Mouse (Mus musculus) midbrain, embryonic 14.5 days (tissue): ENCODE measurements around the gene Gm11011. TPM values are rescaled to one million over a fixed set of nuclear protein-coding genes. Genes with fewer than 3 reads are reported as not detected.
A peak's percentile ranks its signal among the peaks of the same experiment; 100 is the strongest.

Experiments used
- ATAC-seq: fragments of 200-750 bp; cut with Nextera tagmentation; 2 replicates; pipeline ENCODE4 v1.8.0; 2017; ENCODE audit warnings: moderate number of reproducible peaks, moderate library complexity; ENCODE audit not compliant: low FRiP score, low TSS enrichment
- DNase-seq: peaks from one replicate; pipeline ENCODE4 v3.0.0-alpha.2; 2015
- H3K27ac ChIP-seq: fragments of 300-500 bp; sonication (generic); replicated peaks from 2 replicates; pipeline ENCODE4 v1.5.1; 2014; ENCODE audit warnings: mild to moderate bottlenecking, low read depth, low read length, moderate library complexity
- H3K27me3 ChIP-seq: fragments of 300-500 bp; sonication (generic); 2 replicates; pipeline ENCODE4 v1.6.1; 2014; ENCODE audit warnings: low read length, control low read depth, mixed read lengths; ENCODE audit not compliant: control insufficient read depth, insufficient read depth
- H3K36me3 ChIP-seq: fragments of 300-500 bp; sonication (generic); 2 replicates; pipeline ENCODE4 v1.6.1; 2014; ENCODE audit warnings: low read length, control low read depth; ENCODE audit not compliant: control insufficient read depth, insufficient read depth
- H3K4me1 ChIP-seq: fragments of 300-500 bp; sonication (generic); 2 replicates; pipeline ENCODE4 v1.6.1; 2014; ENCODE audit warnings: mild to moderate bottlenecking, antibody characterized with exemption, low read length, control low read depth; ENCODE audit not compliant: control insufficient read depth, insufficient read depth
- H3K4me2 ChIP-seq: fragments of 300-500 bp; sonication (generic); 2 replicates; pipeline ENCODE4 v1.6.1; 2014; ENCODE audit warnings: mild to moderate bottlenecking, low read length, moderate library complexity
- H3K4me3 ChIP-seq: fragments of 300-500 bp; sonication (generic); replicated peaks from 2 replicates; pipeline ENCODE4 v1.5.1; 2014; ENCODE audit warnings: low read depth, low read length
- H3K9ac ChIP-seq: fragments of 300-500 bp; sonication (generic); replicated peaks from 2 replicates; pipeline ENCODE4 v1.6.1; 2014; ENCODE audit warnings: mild to moderate bottlenecking, low read length, moderate library complexity
- H3K9me3 ChIP-seq: fragments of 300-500 bp; sonication (generic); 2 replicates; pipeline ENCODE4 v1.6.1; 2016; ENCODE audit warnings: low read length, control low read depth, mixed read lengths; ENCODE audit not compliant: control insufficient read depth
- WGBS: fragments of 180-500 bp; shearing (Covaris S2); extraction: QIAGEN DNeasy Blood & Tissue Kit; methylation state at CpG from one replicate; pipeline ENCODE4 v1.1.7; 2014; 5-methylcytosine and 5-hydroxymethylcytosine counted together
- polyA plus RNA-seq: library from polyadenylated mRNA; unstranded; fragments of >200 nt; fragmentation: Nextera tagmentation; extraction: Ambion mirVana; gene quantifications from 2 replicates; pipeline ENCODE4 v1.2.1, GENCODE M21; 2014

Gene Gm11011
- polyA plus RNA-seq, 1 experiment from 2014 or later, result not detected

DNA sequence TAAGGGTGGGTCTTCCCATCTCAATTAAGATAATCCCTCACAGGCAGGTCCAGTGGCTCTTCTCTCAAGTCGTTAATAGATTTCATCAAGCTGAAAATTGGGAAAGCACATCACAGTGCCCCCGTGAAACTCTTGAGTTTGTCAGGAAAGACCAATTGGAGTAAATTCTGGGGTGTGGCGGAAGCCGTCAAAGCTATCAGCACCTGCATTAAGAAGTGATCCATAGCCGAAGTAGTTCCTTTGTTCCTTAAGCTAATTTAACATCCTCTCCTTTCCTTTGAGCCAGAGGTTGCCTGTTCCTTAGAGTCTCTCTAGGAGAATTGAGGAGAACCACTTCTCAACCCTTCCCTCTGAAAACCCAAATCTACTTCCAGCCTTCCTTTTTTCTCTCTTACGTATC lies 28.5 kb upstream of the Gm11011 start:
- Histone ChIP-seq H3K4me1 (peaks cover 6% of the 10 kb centered on the region; the same call in 1 of the 2 replicates), H3K27ac (no peak overlapping the region), H3K9ac (no peak overlapping the region), H3K36me3 (no peaks in the 10 kb centered on the region), H3K4me2 (no peak overlapping the region), H3K9me3 (no peaks in the 10 kb centered on the region), H3K4me3 (no peak overlapping the region), H3K27me3 (no peaks in the 10 kb centered on the region)
- DNase-seq, result no peak
- 77% methylated on average over 6 of the region's 6 CpGs for WGBS
- ATAC-seq, result no peak

DNA sequence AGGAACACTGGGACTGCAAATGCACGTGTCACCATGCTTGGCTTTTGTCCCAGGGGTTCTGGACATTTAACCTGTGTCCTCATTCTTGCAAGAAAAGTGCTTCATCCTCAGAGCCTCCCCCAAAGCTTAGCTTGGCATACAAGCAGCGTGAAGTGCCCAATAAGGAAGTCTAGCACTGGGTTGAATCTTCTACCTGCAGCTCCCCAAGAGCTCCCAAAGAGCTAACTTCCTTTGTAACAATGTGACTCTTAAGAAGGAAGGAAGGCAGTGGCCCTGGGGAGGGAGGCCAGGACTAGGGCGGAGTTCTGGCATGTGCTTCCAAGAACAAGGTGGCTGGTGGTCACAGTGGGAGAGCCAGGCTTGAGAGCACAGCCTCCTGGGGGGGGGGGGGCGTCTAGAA lies 27.1 kb upstream of the Gm11011 start:
- H3K4me2 ChIP-seq, result no peak overlapping the region
- no peaks in the 10 kb centered on the region for H3K36me3 ChIP-seq
- H3K27ac ChIP-seq, result no peak overlapping the region
- 55% methylated on average over 4 of the region's 4 CpGs for WGBS
- H3K27me3 ChIP-seq, result no peaks in the 10 kb centered on the region
- no peak for ATAC-seq
- no peak overlapping the region for H3K4me3 ChIP-seq
- H3K9ac ChIP-seq, result no peak overlapping the region
- no peaks in the 10 kb centered on the region for H3K9me3 ChIP-seq
- peaks cover 10% of the 10 kb centered on the region; the same call in 1 of the 2 replicates for H3K4me1 ChIP-seq
- DNase-seq, result no peak

DNA sequence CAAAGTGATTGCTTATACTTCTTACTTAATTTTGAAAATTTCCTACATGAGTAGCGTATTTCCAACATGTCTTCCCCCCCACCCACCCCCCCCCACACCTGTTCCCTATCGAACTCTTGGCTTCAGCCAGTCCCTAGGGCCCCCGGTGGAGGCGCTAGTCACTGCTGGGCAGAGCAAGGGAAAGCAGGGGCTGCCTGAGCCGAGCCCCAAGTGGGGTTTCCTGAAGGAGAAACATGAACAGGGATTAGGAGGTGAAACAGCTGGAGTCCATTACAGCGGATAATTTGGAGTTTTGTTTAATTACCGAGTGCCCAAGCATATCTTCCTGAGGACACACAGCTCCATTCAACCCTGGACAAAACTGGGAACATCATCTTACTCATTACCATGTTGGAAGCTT lies 24.0 kb upstream of the Gm11011 start:
- Histone ChIP-seq H3K9ac (no peak overlapping the region), H3K27me3 (no peaks in the 10 kb centered on the region), H3K4me3 (no peak overlapping the region), H3K9me3 (no peaks in the 10 kb centered on the region), H3K4me2 (0 out of 2 replicates have a peak overlapping the region, but pooled peaks have one; percentile 1), H3K27ac (no peak overlapping the region), H3K36me3 (no peaks in the 10 kb centered on the region), H3K4me1 (peaks cover 12% of the 10 kb centered on the region)
- 23% methylated on average over 7 of the region's 7 CpGs for WGBS
- DNase-seq (peak; percentile 40), ATAC-seq (no peak)

DNA sequence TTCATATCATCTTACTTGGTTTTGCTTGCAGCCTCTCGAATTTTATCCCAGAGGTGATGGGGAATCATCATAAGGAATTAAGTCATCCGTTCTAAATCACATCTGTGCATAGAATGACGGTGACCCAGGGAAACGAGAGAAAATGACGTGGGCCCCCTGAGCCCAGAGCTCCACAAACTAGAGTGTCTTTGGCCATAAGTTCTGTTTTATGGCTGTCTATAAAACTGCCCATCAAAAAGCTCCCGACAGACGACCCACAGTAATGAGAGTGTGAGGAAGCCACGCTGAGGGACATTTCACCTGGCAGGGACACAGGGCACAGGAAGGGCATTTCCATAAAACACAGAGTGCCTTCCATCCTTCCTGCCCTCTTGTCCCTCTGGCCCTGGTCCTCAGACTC lies 23.3 kb upstream of the Gm11011 start:
- Histone ChIP-seq H3K9ac (no peak overlapping the region), H3K4me1 (peaks cover 12% of the 10 kb centered on the region), H3K27me3 (no peaks in the 10 kb centered on the region), H3K36me3 (no peaks in the 10 kb centered on the region), H3K27ac (no peak overlapping the region), H3K9me3 (no peaks in the 10 kb centered on the region), H3K4me2 (no peak overlapping the region), H3K4me3 (no peak overlapping the region)
- ATAC-seq (no peak), DNase-seq (no peak)
- 78% methylated on average over 8 of the region's 8 CpGs for WGBS

DNA sequence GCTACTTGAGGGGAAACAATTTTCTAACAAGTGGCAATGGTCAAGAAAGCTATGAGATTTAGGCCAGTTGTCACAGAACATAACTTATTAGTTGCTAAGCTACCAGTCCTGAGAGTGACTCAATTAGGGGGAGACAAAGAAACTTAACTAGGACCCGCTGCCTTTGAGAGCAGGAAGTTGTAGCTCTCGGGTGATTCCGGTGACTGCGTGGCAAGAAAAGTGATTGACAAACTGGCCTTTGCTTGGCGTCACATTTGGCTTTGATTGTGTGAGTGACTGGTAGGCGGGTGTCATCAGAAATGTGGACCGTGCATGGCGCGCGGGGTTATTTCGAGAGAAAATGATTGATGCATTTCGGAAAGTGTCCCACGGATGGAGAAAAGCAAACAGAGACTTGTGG lies 22.4 kb upstream of the Gm11011 start:
- Histone ChIP-seq H3K36me3 (no peaks in the 10 kb centered on the region), H3K9ac (no peak overlapping the region), H3K4me3 (no peak overlapping the region), H3K27me3 (no peaks in the 10 kb centered on the region), H3K4me1 (peaks cover 12% of the 10 kb centered on the region), H3K27ac (no peak overlapping the region), H3K4me2 (no peak overlapping the region), H3K9me3 (no peaks in the 10 kb centered on the region)
- 67% methylated on average over 13 of the region's 13 CpGs for WGBS
- no peak for ATAC-seq
- no peak for DNase-seq

DNA sequence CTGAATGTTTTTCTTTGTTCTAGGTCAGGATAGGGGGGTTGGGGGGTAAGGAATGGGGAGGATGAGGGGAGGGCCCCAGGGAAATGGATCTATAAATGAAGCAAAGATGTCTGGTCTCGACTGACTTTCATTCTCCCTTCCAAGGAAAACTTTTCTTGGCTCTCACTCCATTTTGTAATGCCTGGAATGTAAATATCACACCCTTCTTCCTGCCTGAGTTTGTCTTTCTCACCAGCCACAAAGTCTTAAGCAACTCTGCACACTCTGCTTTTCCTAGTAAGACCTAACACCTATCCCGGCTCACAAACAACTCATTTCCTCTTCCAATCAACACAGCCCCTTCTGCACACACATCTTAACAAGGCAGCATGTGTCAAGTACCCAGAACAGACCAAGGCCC lies 20.2 kb upstream of the Gm11011 start:
- H3K4me3 ChIP-seq, result no peak overlapping the region
- no peak for ATAC-seq
- WGBS, result 83% methylated on average over 2 of the region's 2 CpGs
- H3K27ac ChIP-seq, result no peak overlapping the region
- no peaks in the 10 kb centered on the region for H3K9me3 ChIP-seq
- H3K4me1 ChIP-seq, result peaks cover 12% of the 10 kb centered on the region
- no peak overlapping the region for H3K9ac ChIP-seq
- no peaks in the 10 kb centered on the region for H3K27me3 ChIP-seq
- no peak for DNase-seq
- no peaks in the 10 kb centered on the region for H3K36me3 ChIP-seq
- H3K4me2 ChIP-seq, result no peak overlapping the region

DNA sequence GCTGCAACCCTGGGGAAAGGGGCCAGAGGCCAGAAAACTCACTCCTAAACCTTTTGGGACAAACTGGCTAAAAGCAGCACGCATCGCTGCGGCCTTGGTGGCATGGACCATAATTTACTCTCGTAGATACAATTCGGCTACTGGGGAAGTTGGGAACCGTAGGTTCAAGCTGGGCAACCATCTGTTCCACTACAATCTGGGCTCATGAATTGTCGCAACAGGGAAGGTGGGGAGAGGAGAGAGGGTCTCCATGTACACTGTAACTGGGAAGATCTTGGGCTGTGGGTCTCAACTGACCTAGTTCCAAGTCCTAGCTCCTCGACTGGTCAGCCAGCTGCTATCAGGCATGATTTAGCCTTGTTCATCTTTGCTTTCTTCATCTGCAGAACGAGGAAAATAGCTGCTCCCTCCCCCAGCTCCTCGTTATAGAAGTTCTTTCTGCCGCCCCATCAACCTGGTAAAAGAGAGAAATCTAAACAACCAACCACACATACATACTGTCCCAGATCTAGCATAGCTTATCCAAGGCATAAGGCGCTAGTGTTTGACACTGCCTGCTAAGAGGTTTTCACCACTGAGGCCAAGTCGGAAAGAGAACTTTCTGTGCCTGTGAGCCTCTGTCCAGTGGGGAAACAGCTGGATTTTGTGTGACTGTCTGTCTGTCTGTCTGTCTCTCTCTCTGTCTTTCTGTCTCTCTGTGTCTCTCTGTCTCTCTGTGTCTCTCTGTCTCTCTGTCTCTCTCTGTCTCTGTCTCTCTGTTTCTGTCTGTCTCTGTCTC lies 19.5 kb upstream of the Gm11011 start:
- no peak overlapping the region for H3K27ac ChIP-seq
- H3K4me3 ChIP-seq, result no peak overlapping the region
- WGBS, result 86% methylated on average over 13 of the region's 13 CpGs
- no peak overlapping the region for H3K9ac ChIP-seq
- ATAC-seq (no peak), DNase-seq (no peak)
- H3K9me3 ChIP-seq, result no peaks in the 10 kb centered on the region
- H3K4me2 ChIP-seq, result no peak overlapping the region
- no peaks in the 10 kb centered on the region for H3K27me3 ChIP-seq
- peaks cover 12% of the 10 kb centered on the region for H3K4me1 ChIP-seq
- H3K36me3 ChIP-seq, result no peaks in the 10 kb centered on the region

DNA sequence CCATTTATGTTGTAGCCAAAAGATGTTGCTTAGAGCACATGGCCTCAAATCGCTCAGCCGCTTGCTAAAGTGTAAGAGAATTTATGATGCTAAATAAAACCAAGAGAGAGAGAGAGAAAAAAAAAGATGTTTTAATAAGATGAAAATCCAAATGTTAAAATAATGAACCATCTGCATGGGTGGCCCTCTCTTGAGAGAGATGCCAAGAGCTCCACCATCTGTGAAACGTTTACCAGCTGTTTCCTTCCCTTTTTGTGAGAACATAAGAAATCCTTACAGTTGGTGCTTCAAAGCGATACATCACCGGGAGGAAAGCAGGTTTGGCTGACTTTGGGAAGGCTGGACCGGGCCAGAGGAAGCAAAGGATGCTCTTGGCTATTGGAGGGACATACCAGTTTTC lies 12.6 kb upstream of the Gm11011 start:
- no peak for ATAC-seq
- H3K9ac ChIP-seq, result no peak overlapping the region
- no peaks in the 10 kb centered on the region for H3K27me3 ChIP-seq
- DNase-seq, result peak; percentile 29
- H3K4me2 ChIP-seq, result no peak overlapping the region
- no peaks in the 10 kb centered on the region for H3K36me3 ChIP-seq
- H3K9me3 ChIP-seq, result no peaks in the 10 kb centered on the region
- H3K27ac ChIP-seq, result no peak overlapping the region
- WGBS, result 72% methylated on average over 6 of the region's 6 CpGs
- H3K4me3 ChIP-seq, result no peak overlapping the region
- H3K4me1 ChIP-seq, result peaks cover 9% of the 10 kb centered on the region

DNA sequence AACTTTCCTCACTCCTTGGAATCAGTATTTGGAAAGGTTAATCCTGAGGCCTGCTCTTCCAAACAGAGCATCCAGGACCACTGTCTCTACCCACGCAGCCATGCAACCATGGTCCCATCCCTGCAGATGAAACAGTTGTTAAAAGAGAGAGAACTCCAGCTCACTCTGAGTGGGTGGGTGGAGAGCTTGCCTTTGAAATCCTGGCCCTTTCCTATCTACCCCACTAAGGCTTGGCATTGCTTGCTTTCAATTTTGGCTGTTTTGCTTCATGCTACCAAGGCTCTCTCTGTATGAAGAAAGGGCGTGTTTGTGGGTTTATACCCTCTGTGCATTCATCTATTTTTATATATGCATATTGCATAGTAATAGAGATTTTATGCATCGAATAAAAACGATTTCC lies 12.0 kb upstream of the Gm11011 start:
- WGBS, result 82% methylated on average over 4 of the region's 4 CpGs
- no peak for ATAC-seq

More for the DNA sequence above, 12.0 kb upstream of the Gm11011 start:
- Histone ChIP-seq H3K4me3 (no peak overlapping the region), H3K4me1 (peaks cover 9% of the 10 kb centered on the region), H3K9me3 (no peaks in the 10 kb centered on the region), H3K9ac (no peak overlapping the region), H3K36me3 (no peaks in the 10 kb centered on the region), H3K4me2 (no peak overlapping the region), H3K27me3 (no peaks in the 10 kb centered on the region), H3K27ac (no peak overlapping the region)
- DNase-seq, result no peak
